Mouse (Mus musculus): ENCODE measurements at regions not wholly inside any gene's neighbourhood (a gene's known extent, or its start where the extent isn't known, plus 50 kb on each side); places are given as distances from the start of the nearest gene placed in this dataset.

DNA sequence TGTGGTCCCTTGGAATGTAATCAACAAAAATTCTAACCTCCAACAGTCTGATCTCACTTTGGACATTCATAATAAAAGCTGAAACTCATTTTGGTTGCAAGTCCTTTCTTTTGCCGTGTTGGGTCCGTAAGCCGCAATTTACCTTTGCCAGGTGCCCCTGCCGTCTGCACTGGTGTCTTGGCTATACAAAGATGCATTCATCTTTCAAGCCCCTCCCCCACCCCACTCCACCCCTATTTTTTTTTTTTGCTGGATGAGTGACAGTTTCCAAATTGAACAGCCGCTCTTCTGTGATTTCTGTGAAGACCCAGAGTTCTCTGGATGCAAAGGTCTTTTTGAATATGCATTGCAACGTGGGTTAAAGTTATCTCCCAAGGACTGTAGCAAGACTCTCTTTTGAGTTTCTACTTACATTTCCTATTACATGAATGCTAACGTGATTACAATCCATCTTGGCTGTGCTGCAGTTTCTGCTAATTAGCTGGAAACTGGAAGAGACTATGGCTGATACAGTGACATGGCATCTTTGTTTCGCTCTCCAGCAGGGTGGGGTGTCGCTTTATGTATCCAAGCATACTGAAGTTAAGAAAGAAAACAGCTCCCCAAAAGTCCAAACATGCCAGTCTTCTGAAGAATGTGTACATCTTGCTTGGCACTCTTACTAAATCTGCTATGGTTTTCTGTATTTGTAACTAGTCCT is 67.4 kb upstream of the Tiam2 start:
- no peak for TF ChIP-seq CTCF (IDR thresholded peaks at IDR 0.05)
- TF ChIP-seq EP300 (IDR thresholded peaks at IDR 0.05; ENCODE audit: insufficient read depth, low read depth, low read length): no peak
- no peak for TF ChIP-seq POLR2A (IDR thresholded peaks at IDR 0.05; ENCODE audit: insufficient read depth, low read depth, low read length)

Measured in heart, adult 2 months (tissue).